Mouse (Mus musculus) embryonic facial prominence, embryonic 14.5 days (tissue): ENCODE measurements around the gene Tbck. TPM values are rescaled to one million over a fixed set of nuclear protein-coding genes. Genes with fewer than 3 reads are reported as not detected.

ENCODE experiments used
- ATAC-seq: fragments of 200-750 bp; cut with Nextera tagmentation; 2 replicates; pipeline ENCODE4 v1.8.0; 2017; ENCODE audit warnings: low read depth, moderate number of reproducible peaks, moderate TSS enrichment
- DNase-seq: peaks from one replicate; pipeline ENCODE4 v3.0.0-alpha.2; 2015; ENCODE audit warnings: low spot score
- H3K27ac ChIP-seq: fragments of 300-500 bp; sonication (generic); replicated peaks from 2 replicates; pipeline ENCODE4 v1.5.1; 2014; ENCODE audit warnings: low read depth, mild to moderate bottlenecking, low read length, moderate library complexity
- H3K27me3 ChIP-seq: fragments of 300-500 bp; sonication (generic); replicated peaks from 2 replicates; pipeline ENCODE4 v1.6.1; 2014; ENCODE audit warnings: low read length; ENCODE audit not compliant: control insufficient read depth, insufficient read depth
- H3K36me3 ChIP-seq: fragments of 300-500 bp; sonication (generic); 2 replicates; pipeline ENCODE4 v1.6.1; 2014; ENCODE audit warnings: low read length, mixed read lengths; ENCODE audit not compliant: control insufficient read depth, insufficient read depth
- H3K4me1 ChIP-seq: fragments of 300-500 bp; sonication (generic); 2 replicates; pipeline ENCODE4 v1.6.1; 2014; ENCODE audit warnings: antibody characterized with exemption, low read length; ENCODE audit not compliant: control insufficient read depth, insufficient read depth
- H3K4me2 ChIP-seq: fragments of 300-500 bp; sonication (generic); 2 replicates; pipeline ENCODE4 v1.6.1; 2014; ENCODE audit warnings: low read depth, mild to moderate bottlenecking, low read length, moderate library complexity, mixed read lengths
- H3K4me3 ChIP-seq: fragments of 300-500 bp; sonication (generic); 2 replicates; pipeline ENCODE4 v1.5.1; 2014; ENCODE audit warnings: low read depth, mild to moderate bottlenecking, low read length
- H3K9ac ChIP-seq: fragments of 300-500 bp; sonication (generic); 2 replicates; pipeline ENCODE4 v1.6.1; 2014; ENCODE audit warnings: low read depth, mild to moderate bottlenecking, low read length, moderate library complexity, mixed read lengths
- H3K9me3 ChIP-seq: fragments of 300-500 bp; sonication (generic); 2 replicates; pipeline ENCODE4 v1.6.1; 2016; ENCODE audit warnings: low read length; ENCODE audit not compliant: control insufficient read depth
- WGBS: fragments of 180-500 bp; shearing (Covaris S2); extraction: QIAGEN DNeasy Blood & Tissue Kit; methylation state at CpG from one replicate; pipeline ENCODE4 v1.1.7; 2014; 5-methylcytosine and 5-hydroxymethylcytosine counted together
- polyA plus RNA-seq: library from polyadenylated mRNA; unstranded; fragments of >200 nt; fragmentation: Nextera tagmentation; extraction: Ambion mirVana; gene quantifications from 2 replicates; pipeline ENCODE4 v1.2.1, GENCODE M21; 2014

Gene Tbck
- polyA plus RNA-seq, 1 experiment from 2014 or later: 14.1 TPM

DNA sequence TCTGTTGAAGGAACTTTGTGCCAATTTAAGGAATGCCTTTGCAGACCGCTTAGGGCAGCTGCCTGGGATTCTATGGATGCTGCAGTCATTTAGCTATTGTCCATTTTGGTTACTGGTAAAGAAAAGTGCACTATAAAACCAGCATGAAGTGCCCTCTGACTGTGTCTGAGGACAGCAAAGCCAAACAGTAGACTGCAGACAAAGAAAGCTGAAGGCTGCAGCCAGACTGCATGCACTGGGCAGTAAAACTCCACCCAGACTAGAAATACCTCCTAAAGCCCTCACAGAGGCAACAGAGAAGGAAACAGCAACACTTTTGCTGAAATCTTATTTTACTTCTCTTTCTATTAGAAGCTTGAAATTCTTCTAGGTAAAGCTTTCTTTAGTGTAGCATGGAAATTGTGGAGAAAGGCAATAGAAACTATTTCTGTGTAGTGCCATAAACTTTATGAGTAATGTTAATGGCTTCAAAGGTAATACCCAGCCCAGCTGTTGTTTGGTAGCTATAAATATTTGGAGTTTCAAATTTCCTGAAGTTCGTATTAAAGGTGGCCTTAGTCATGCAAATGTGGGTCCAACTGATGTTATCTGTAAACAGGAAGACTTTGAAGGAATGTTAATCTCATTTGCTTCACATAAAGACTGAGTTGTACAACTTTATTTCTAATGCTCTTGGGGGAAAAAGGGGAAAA is 124.1 kb downstream of the Tbck start:
- Histone ChIP-seq H3K9me3 (no peaks in the 10 kb centered on the region), H3K4me2 (no peak overlapping the region), H3K36me3 (peaks cover 19% of the 10 kb centered on the region; the same call in 1 of the 2 replicates), H3K4me3 (no peak overlapping the region), H3K4me1 (no peaks in the 10 kb centered on the region), H3K27ac (no peak overlapping the region), H3K27me3 (no peaks in the 10 kb centered on the region), H3K9ac (no peak overlapping the region)
- ATAC-seq (no peak), DNase-seq (no peak)
- WGBS: 66% methylated on average over 2 of the region's 2 CpGs

DNA sequence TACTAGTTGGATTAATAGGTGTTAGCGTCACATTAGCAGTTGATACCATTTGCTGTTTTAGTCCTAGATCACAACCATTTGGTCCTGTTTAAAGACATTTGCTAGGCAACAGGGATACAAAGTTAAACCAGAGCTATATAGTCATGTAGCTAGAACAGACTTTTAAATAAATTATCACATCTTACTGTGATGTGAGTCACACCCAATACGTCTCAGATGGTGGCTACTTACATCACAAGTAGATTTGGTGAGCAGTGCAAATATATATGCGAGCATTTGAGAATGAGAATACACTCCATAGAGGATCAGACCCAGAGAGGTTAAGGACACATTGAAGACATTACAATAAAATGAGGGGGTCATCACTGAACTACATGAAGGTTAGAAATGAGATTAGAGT is 125.0 kb downstream of the Tbck start:
- no peak overlapping the region for H3K27ac ChIP-seq

DNA sequence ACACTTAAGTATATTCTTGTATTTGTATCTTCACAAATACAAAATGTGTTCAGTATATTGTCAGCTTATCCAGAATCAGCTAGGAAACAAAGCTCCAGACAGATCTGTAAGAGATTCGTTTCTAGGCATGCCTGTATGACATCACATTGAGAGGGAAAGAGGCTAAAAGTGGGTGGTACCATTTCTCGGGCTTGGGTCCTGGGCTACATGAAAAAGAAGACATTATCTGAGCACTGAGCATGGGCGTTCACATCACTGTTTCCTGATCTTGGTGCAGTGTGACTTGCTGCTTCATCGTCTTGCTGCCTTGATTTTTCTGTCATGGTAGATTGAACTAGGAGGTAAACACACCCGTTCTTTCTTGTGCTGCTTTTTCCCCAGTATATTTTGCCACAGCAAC is 127.8 kb downstream of the Tbck start:
- no peak for ATAC-seq
- no peaks in the 10 kb centered on the region for H3K9me3 ChIP-seq
- WGBS: 66% methylated on average over 5 of the region's 5 CpGs
- no peak overlapping the region for H3K9ac ChIP-seq
- peaks cover 6% of the 10 kb centered on the region; the same call in 1 of the 2 replicates for H3K36me3 ChIP-seq
- H3K4me2 ChIP-seq: no peak overlapping the region
- no peak for DNase-seq
- H3K27me3 ChIP-seq: no peaks in the 10 kb centered on the region
- H3K27ac ChIP-seq: no peak overlapping the region; the same call in 1 of the 2 replicates
- H3K4me1 ChIP-seq: no peaks in the 10 kb centered on the region
- no peak overlapping the region for H3K4me3 ChIP-seq

More for the DNA sequence above, 125.0 kb downstream of the Tbck start:
- Histone ChIP-seq H3K4me3 (no peak overlapping the region), H3K36me3 (peaks cover 10% of the 10 kb centered on the region; the same call in 1 of the 2 replicates), H3K27me3 (no peaks in the 10 kb centered on the region), H3K9ac (no peak overlapping the region), H3K9me3 (no peaks in the 10 kb centered on the region), H3K4me2 (no peak overlapping the region), H3K4me1 (no peaks in the 10 kb centered on the region)
- WGBS: 86% methylated on average over 3 of the region's 3 CpGs
- ATAC-seq (no peak), DNase-seq (no peak)

DNA sequence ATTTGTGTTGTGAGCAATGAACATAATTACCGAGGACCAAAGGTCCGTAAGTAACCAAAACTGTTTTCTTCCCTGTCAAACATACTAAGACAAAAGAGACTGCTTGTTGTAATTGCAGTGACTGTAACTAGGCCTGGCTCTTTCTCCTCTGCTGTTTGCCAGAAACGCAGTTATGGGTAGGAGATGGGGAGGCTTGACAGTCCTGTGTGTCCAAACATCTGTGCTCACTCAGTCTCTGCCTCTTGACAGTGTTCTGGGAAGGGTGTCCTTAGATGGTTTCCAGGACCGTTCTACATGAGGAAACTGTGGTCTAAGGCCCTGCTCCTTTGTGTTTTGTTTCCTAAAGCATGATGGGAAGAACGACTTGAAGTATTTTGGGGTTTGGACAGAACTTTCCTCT is 128.4 kb downstream of the Tbck start:
- 71% methylated on average over 5 of the region's 5 CpGs for WGBS
- H3K36me3 ChIP-seq: peaks cover 6% of the 10 kb centered on the region; the same call in 1 of the 2 replicates
- no peaks in the 10 kb centered on the region for H3K27me3 ChIP-seq
- ATAC-seq: no peak
- H3K9ac ChIP-seq: no peak overlapping the region
- H3K27ac ChIP-seq: no peak overlapping the region
- peak; percentile 30 for DNase-seq
- no peaks in the 10 kb centered on the region for H3K9me3 ChIP-seq
- no peaks in the 10 kb centered on the region for H3K4me1 ChIP-seq
- H3K4me2 ChIP-seq: no peak overlapping the region
- no peak overlapping the region for H3K4me3 ChIP-seq

DNA sequence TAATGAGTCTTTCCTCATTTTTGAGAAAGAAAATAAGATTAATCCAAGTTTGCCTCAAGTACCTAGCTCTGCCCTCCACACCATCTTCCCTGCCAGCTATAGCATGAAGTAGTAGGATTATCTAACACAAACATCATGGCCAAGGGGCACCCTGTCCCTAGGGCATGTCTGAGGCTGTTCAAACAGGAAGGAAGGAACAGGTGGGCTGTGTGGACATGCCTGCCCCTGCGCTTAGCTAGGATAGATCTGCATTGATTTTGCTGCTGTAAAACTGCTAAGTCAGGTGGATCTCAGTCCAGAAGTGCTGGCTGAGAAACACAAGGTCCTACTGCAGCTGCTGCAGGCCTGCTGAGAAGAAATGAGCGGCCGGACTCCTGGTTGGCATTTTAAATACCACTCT is 129.2 kb downstream of the Tbck start:
- Histone ChIP-seq H3K27me3 (no peaks in the 10 kb centered on the region), H3K9ac (no peak overlapping the region), H3K27ac (no peak overlapping the region), H3K4me2 (no peak overlapping the region), H3K9me3 (no peaks in the 10 kb centered on the region), H3K4me3 (no peak overlapping the region), H3K4me1 (no peaks in the 10 kb centered on the region), H3K36me3 (peaks cover 6% of the 10 kb centered on the region; the same call in 1 of the 2 replicates)
- 75% methylated on average over 3 of the region's 3 CpGs for WGBS
- ATAC-seq: no peak
- no peak for DNase-seq

DNA sequence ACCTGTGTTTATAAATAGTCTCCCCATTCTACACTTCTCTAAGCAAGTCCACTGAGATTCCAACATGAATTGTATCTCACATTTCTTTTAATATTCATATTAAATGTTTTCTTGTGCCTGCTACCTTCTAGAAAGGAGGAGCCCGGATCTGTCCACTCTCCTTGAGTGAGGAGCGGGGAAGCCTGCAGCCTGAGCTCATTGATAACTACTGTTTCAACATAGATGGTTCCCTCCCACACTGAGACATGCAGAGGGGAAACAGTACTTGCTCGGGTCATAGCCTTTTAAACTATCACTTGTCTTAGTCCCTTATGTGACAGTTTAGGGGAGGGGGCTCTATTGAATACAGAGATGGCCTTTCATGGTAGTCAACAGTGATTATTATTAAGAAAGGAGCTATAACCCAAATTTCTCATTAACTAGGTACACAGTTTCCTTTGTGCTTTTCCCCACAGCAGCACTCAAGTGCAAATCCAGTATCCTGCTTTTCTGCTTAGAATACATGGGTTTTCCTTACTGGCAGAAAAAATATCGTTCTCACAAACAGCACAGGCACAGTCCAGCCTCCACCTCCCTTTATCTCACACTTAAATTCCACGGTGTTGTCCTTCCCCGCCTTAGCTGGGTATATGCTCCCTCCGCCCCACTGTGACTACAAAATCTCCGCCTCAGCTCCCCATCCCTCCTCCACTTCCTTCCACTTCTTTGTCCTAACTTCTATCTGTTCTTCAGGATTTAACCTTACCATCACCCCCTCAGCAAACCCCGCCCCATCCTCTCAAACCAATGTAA is 130.0 kb downstream of the Tbck start:
- Histone ChIP-seq H3K4me2 (no peak overlapping the region), H3K27ac (no peak overlapping the region)
- WGBS: 79% methylated on average over 9 of the region's 9 CpGs

DNA sequence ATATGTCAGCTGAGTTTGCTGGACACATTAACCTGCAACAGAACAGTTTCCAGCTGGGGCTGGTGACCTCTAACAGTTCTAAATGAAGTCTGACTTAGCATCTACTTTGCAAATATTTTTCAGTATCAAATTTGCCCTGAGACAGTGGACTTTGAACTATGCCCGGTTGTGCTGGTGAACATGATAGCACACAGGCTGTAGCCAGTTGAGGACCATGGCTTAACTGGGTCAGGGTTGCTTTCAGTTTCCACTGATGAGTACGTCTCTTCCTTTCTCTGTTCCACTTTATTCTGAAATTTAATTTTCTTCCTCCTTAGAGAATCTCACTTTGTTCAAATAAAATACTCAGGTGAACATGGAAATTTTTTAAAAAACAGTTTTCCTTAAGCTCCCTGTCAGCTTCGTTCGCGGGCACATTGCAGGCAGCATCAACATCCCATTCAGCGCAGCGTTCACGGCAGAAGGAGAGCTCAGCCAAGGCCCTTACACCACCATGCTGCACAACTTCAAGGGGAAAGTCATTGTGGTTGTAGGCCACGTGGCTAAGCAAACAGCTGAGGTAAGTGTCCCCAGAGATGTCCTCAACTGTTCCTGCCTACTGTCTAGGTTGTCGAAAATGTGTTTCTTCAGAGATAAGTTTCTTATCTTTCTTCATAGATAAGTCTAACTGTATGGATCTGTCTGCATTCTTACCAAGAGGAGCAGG is 131.0 kb downstream of the Tbck start:
- Histone ChIP-seq H3K4me1 (no peaks in the 10 kb centered on the region), H3K9me3 (no peaks in the 10 kb centered on the region), H3K27me3 (no peaks in the 10 kb centered on the region), H3K27ac (no peak overlapping the region), H3K9ac (no peak overlapping the region), H3K4me3 (no peak overlapping the region), H3K36me3 (peaks cover 6% of the 10 kb centered on the region; the same call in 1 of the 2 replicates), H3K4me2 (no peak overlapping the region)
- WGBS: 83% methylated on average over 10 of the region's 10 CpGs
- ATAC-seq (no peak), DNase-seq (no peak)

More for the DNA sequence above, 130.0 kb downstream of the Tbck start:
- Histone ChIP-seq H3K27me3 (no peaks in the 10 kb centered on the region), H3K4me3 (no peak overlapping the region), H3K9me3 (no peaks in the 10 kb centered on the region), H3K36me3 (peaks cover 6% of the 10 kb centered on the region; the same call in 1 of the 2 replicates), H3K9ac (no peak overlapping the region), H3K4me1 (no peaks in the 10 kb centered on the region)
- ATAC-seq (no peak), DNase-seq (no peak)

DNA sequence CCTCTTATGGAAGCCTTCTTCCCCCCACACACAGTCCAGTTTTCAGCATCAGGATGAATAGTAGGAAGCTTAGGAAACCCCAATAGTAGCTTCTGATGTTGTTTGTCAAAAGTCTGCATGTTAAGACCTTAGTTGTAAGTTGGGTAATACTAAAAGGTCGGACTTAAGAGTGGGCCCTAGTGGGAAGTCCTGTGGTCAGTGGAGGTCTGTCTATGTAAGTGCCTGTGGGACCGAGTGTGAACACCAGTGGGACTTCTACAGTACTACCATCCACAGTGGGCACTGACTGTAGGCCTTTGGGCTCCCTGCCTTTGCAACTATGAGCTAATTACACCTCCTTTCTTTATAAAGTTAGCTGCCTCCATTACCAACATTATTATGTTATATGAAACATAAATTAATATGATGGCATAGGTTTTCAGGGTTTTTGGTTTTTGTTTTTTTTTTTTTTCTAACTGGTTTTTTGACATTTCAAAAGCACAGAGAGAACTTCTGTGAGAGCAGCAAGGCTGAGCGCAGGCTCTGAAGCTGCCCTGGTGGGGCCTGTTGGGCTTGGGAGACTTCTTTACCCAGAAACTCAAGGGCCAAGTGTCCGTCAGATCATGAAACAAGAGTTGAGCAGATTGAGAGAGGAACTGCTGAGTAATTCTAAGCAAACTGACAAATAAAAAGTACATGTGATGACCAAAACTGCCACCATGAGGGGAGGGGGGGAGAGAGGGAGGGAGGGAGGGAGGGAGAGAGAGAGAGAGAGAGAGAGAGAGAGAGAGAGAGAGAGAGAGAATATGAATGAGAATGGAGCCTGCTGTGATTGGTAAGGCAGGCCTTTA is 131.8 kb downstream of the Tbck start:
- Histone ChIP-seq H3K36me3 (peaks cover 6% of the 10 kb centered on the region; the same call in 1 of the 2 replicates), H3K27ac (no peak overlapping the region), H3K4me1 (no peaks in the 10 kb centered on the region), H3K4me3 (no peak overlapping the region), H3K4me2 (no peak overlapping the region), H3K9ac (no peak overlapping the region), H3K27me3 (no peaks in the 10 kb centered on the region), H3K9me3 (no peaks in the 10 kb centered on the region)
- ATAC-seq (no peak), DNase-seq (no peak)
- 97% methylated on average over 4 of the region's 4 CpGs for WGBS
